18 mouse cellular contexts compared by ENCODE assay signal in the genomic region with DNA sequence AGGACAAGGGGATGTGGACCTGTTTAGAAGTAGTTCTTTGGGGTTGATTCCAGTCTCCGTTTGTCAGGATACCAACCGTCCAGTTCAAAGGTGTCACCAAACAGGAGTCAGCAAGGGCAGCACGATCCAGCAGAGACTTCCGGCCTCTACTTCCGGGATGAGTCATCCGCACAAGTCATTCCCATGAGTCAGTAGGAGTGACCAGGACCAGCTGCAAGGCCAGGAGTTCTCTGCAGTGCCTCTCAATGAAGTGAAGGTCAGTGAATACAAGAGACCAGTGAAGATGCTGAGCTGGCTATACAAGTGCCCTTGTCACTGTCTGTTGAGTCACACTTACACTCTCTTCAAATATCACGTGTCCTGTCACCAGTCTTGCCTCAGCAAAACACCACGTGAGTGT.
DNase-seq lines count a peak whose midpoint lies in the region; ATAC-seq lines count a peak whose summit lies in the region.
"Had no signal": no experiment of that assay in that cellular context is flagged by ENCODE, and none has a peak within 500 bp of the region (broad histone marks: within the 10 kb centered on the region; RNA-seq: fewer than 3 reads in every experiment).

No protein-coding gene starts in this region.

- peak; percentile 61 for DNase-seq in heart, adult 11 months
- no peak for DNase-seq in heart, adult 9 months (ENCODE audit: low spot score in 2 of 2)
- peak; percentile 50 for DNase-seq in 3T3-L1 (ENCODE audit: low read depth, low spot score)
- DNase-seq in Muller cell, postnatal 12 days (ENCODE audit: inconsistent ontology term) = peak; percentile 1
- DNase-seq in thymus, postnatal 14 days = no peak
- DNase-seq in lung, adult 18-20 months = no peak
- DNase-seq: cerebellum, adult 11-12 months; cerebellum, adult 9-10 months; cerebellum, postnatal 25 days; gastrocnemius, postnatal 36 days; heart, adult 2 months; heart, postnatal 4 days; kidney, adult 8-10 months had no signal

- ATAC-seq in granulocyte monocyte progenitor cell, adult 5-6 weeks (replicated peaks; ENCODE audit: poor library complexity, severe bottlenecking) = 0 out of 2 replicates have a peak, but pooled peaks have one; percentile 25
- ATAC-seq: forebrain, embryonic 15.5 days; hindbrain, embryonic 16.5 days; inflammation-experienced regulatory T-cells, adult 6 months; intestine, postnatal 0 days had no signal

Comparison
In these comparisons a context has a peak if more than half of its experiments do, and no peak if none do; other contexts are left out.
1. DNase-seq: peak in heart, adult 11 months (single experiment), 3T3-L1 (single experiment) and Muller cell, postnatal 12 days (single experiment); none in heart, adult 9 months (0 of 2), thymus, postnatal 14 days (single experiment) and lung, adult 18-20 months (0 of 2).